Mouse (Mus musculus) c-Kit-positive CD71-negative TER-119-negative erythroid progenitor cells, embryonic 14.5 days (primary cell): ENCODE data around the gene Btbd35f18.
"Not testable (repeated sequence)": the region's sequence is repeated elsewhere in the genome, so short reads cannot be mapped to it uniquely, and the experiment has no call there.

ENCODE experiments used
- DNase-seq: peaks from one replicate; pipeline ENCODE4 v3.0.0-alpha.2; 2013; ENCODE audit warnings: low read depth

Gene Btbd35f18

GRCm38 (mm10) chrX:3699933-3700332, at the start of gene Btbd35f18:
Gene Btbd35f18, plus strand, starts transcription at chrX:3700233.
- not testable (repeated sequence) for DNase-seq
